Mouse (Mus musculus) urinary bladder, postnatal 10 days (tissue): ENCODE data around the gene Lpo.
"Not testable (repeated sequence)": the region's sequence is repeated elsewhere in the genome, so short reads cannot be mapped to it uniquely, and the experiment has no call there.

Source experiments
- DNase-seq: peaks from one replicate; pipeline ENCODE4 v3.0.0; 2022; ENCODE audit warnings: low spot score

The Lpo gene

GRCm38 (mm10) chr11:87828239-87828900 is at the start of gene Lpo:
Gene Lpo (minus strand): TSS chr11:87828289.
- no peak for DNase-seq

GRCm38 (mm10) chr11:87875436-87875835 is 47.3 kb upstream of the Lpo start, which contains the start of gene Epx:
Gene Epx (minus strand): TSS chr11:87875536.
- no peak for DNase-seq

GRCm38 (mm10) chr11:87871766-87872165 is 43.7 kb upstream of the Lpo start:
- no peak for DNase-seq

- no peak for DNase-seq
These were observed 42.0 kb upstream of the Lpo start for GRCm38 (mm10) chr11:87870096-87870495.

- DNase-seq: not testable (repeated sequence)
These were observed 38.8 kb upstream of the Lpo start for GRCm38 (mm10) chr11:87866891-87867290.

GRCm38 (mm10) chr11:87862805-87863204 is 34.7 kb upstream of the Lpo start:
- DNase-seq: no peak

GRCm38 (mm10) chr11:87860426-87860825 is 32.3 kb upstream of the Lpo start:
- no peak for DNase-seq

GRCm38 (mm10) chr11:87859273-87859672 is 31.2 kb upstream of the Lpo start:
- DNase-seq: no peak

- no peak for DNase-seq
These were observed 26.5 kb upstream of the Lpo start for GRCm38 (mm10) chr11:87854550-87854949.

GRCm38 (mm10) chr11:87853597-87853954 is 25.5 kb upstream of the Lpo start:
- no peak for DNase-seq

GRCm38 (mm10) chr11:87852690-87853596 is 24.9 kb upstream of the Lpo start, which contains the start of gene Mks1:
Gene Mks1 (plus strand): TSS chr11:87853215.
- peak; percentile 60 for DNase-seq

GRCm38 (mm10) chr11:87847884-87848283 is 19.8 kb upstream of the Lpo start:
- no peak for DNase-seq

- no peak for DNase-seq
These were observed 19.0 kb upstream of the Lpo start for GRCm38 (mm10) chr11:87846968-87847600.

- no peak for DNase-seq
These were observed 13.3 kb upstream of the Lpo start for GRCm38 (mm10) chr11:87841436-87841835.

- no peak for DNase-seq
These were observed 12.6 kb upstream of the Lpo start for GRCm38 (mm10) chr11:87840676-87841075.

- no peak for DNase-seq
These were observed 6.6 kb downstream of the Lpo start for GRCm38 (mm10) chr11:87821502-87821901.

- no peak for DNase-seq
These were observed 10.7 kb downstream of the Lpo start for GRCm38 (mm10) chr11:87817443-87817773.

- DNase-seq: no peak
These were observed 11.2 kb downstream of the Lpo start for GRCm38 (mm10) chr11:87816707-87817442.

GRCm38 (mm10) chr11:87814831-87815230 is 13.3 kb downstream of the Lpo start:
- DNase-seq: no peak

- no peak for DNase-seq
These were observed 16.7 kb downstream of the Lpo start for GRCm38 (mm10) chr11:87811396-87811795.

- DNase-seq: no peak
These were observed 19.9 kb downstream of the Lpo start for GRCm38 (mm10) chr11:87808236-87808635.

GRCm38 (mm10) chr11:87807433-87807832 is 20.7 kb downstream of the Lpo start:
- DNase-seq: no peak
